Mouse (Mus musculus): ENCODE data around the gene Mknk2. TPM values are rescaled to one million over a fixed set of nuclear protein-coding genes. Genes with fewer than 3 reads are reported as not detected.
"Not testable (repeated sequence)": the region's sequence is repeated elsewhere in the genome, so short reads cannot be mapped to it uniquely, and the experiment has no call there.

Gene Mknk2
- polyA plus RNA-seq, 1 experiment from 2014 or later = 79.5 TPM

DNA sequence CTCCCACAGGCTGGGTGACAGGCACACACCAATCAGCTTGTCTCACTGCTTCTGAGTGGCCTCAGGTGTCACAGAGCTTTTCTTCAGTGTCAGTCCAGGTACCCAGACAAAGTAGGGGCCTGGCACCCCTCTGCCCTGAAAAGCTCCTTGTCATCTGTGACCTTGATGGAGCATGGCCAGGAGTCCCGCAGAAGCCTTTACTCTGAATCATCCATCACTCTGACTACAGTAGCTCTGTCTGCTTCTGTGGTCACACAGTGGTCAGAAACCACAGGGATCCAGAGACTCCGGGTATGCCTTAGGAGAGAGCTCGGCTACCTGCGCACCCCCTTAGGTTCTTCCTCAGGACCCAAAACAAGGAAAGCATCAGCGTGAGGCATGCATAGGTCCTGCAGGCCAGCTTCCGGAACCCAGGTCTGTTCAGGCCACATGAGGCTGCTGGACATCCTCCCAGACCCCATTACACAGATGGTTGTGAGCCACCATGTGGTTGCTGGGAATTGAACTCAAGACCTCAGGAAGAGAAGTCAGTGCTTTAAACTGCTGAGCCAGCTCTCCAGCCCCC lies 24.7 kb downstream of the Mknk2 start:
- H3K9me3 ChIP-seq (ENCODE audit: control insufficient read depth, low read length) = no peaks in the 10 kb centered on the region
- DNase-seq (ENCODE audit: low spot score) (no peak), ATAC-seq (ENCODE audit: insufficient read depth, low FRiP score, low TSS enrichment) (no peak)
- H3K36me3 ChIP-seq (ENCODE audit: control insufficient read depth, insufficient read depth, low read length) = no peaks in the 10 kb centered on the region
- WGBS = 85% methylated on average over 6 of the region's 6 CpGs
- H3K27ac ChIP-seq (ENCODE audit: low read depth, low read length) = no peak overlapping the region
- H3K27me3 ChIP-seq (ENCODE audit: control insufficient read depth, insufficient read depth, low read length) = no peaks in the 10 kb centered on the region
- H3K9ac ChIP-seq (ENCODE audit: low read length) = no peak overlapping the region
- H3K4me3 ChIP-seq (ENCODE audit: low read depth, low read length) = no peak overlapping the region
- H3K4me1 ChIP-seq (ENCODE audit: control insufficient read depth, insufficient read depth, low read length) = peaks cover 11% of the 10 kb centered on the region
- H3K4me2 ChIP-seq (ENCODE audit: low read depth) = no peak overlapping the region

DNA sequence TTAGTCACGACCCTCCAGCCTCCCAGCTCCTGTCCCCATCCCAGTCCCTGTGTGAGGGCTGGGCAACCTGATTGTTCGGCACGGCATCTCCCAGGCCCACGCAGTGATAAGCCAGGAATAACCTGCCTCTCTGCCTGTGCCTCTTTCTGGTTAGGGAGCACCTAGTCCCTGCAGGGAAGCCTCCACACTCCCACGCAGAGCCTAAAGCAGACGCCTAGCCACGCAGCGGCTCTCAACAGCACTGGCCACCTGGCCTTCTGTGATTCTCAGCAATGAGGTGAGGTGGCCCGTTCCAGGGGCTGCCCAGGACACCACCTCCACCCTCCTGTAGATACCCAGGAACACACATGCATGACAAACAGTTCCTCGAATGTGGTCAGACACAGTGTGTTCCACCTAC lies 27.5 kb downstream of the Mknk2 start:
- H3K27ac ChIP-seq (ENCODE audit: low read depth, low read length) = no peak overlapping the region
- H3K27me3 ChIP-seq (ENCODE audit: control insufficient read depth, insufficient read depth, low read length) = no peaks in the 10 kb centered on the region
- H3K4me3 ChIP-seq (ENCODE audit: low read depth, low read length) = no peak overlapping the region
- WGBS = 96% methylated on average over 10 of the region's 10 CpGs
- H3K36me3 ChIP-seq (ENCODE audit: control insufficient read depth, insufficient read depth, low read length) = peaks cover 3% of the 10 kb centered on the region
- no peak overlapping the region for H3K4me2 ChIP-seq (ENCODE audit: low read depth)
- DNase-seq (ENCODE audit: low spot score) (no peak), ATAC-seq (ENCODE audit: insufficient read depth, low FRiP score, low TSS enrichment) (no peak)
- H3K9me3 ChIP-seq (ENCODE audit: control insufficient read depth, low read length) = no peaks in the 10 kb centered on the region
- H3K4me1 ChIP-seq (ENCODE audit: control insufficient read depth, insufficient read depth, low read length) = peaks cover 8% of the 10 kb centered on the region
- no peak overlapping the region for H3K9ac ChIP-seq (ENCODE audit: low read length)

DNA sequence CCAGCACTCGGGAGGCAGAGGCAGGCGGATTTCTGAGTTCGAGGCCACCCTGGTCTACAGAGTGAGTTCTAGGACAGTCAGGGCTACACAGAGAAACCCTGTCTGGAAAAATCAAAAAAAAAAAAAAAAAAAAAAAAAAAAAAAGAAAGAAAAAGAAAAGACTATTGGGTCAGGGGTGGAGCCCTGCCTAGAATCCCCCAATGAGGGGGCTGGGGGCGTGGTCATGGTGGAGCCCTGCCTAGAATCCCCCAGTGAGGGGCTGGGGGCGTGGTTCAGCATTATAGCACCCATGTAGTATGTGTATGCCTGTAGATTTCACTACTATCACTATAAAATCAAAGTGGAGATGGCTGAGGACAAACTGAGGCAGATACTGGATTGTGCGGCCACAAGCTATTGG lies 28.0 kb downstream of the Mknk2 start:
- not testable (repeated sequence) for H3K9ac ChIP-seq (ENCODE audit: low read length); H3K27ac ChIP-seq (ENCODE audit: low read depth, low read length); H3K9me3 ChIP-seq (ENCODE audit: control insufficient read depth, low read length); H3K4me2 ChIP-seq (ENCODE audit: low read depth); DNase-seq (ENCODE audit: low spot score); H3K4me1 ChIP-seq (ENCODE audit: control insufficient read depth, insufficient read depth, low read length); H3K4me3 ChIP-seq (ENCODE audit: low read depth, low read length); H3K36me3 ChIP-seq (ENCODE audit: control insufficient read depth, insufficient read depth, low read length); ATAC-seq (ENCODE audit: insufficient read depth, low FRiP score, low TSS enrichment); H3K27me3 ChIP-seq (ENCODE audit: control insufficient read depth, insufficient read depth, low read length)
- 91% methylated on average over 6 of the region's 6 CpGs for WGBS

DNA sequence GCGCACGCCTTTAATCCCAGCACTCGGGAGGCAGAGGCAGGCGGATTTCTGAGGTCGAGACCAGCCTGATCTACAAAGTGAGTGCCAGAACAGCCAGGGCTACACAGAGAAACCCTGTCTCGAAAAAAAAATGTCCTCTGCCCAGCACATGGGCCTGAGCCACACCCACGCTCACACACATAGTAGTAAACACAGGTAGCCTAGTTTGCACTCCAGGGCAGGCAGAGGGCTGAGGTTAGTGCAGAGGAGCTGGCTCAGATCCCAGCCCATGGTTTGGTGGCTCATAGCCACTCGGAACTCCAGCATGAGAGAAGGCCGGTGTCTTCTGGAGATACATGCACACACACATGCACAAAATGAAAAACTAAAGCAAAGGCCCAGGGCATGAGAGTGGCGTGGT lies 31.0 kb downstream of the Mknk2 start:
- ATAC-seq (ENCODE audit: insufficient read depth, low FRiP score, low TSS enrichment) (no peak), DNase-seq (ENCODE audit: low spot score) (no peak)
- Histone ChIP-seq H3K4me2 (ENCODE audit: low read depth) (no peak overlapping the region), H3K4me1 (ENCODE audit: control insufficient read depth, insufficient read depth, low read length) (0 out of 2 replicates have a peak, but pooled peaks cover 3% of the 10 kb centered on the region), H3K9ac (ENCODE audit: low read length) (no peak overlapping the region), H3K27ac (ENCODE audit: low read depth, low read length) (no peak overlapping the region), H3K4me3 (ENCODE audit: low read depth, low read length) (no peak overlapping the region), H3K9me3 (ENCODE audit: control insufficient read depth, low read length) (no peaks in the 10 kb centered on the region), H3K36me3 (ENCODE audit: control insufficient read depth, insufficient read depth, low read length) (peaks cover 19% of the 10 kb centered on the region), H3K27me3 (ENCODE audit: control insufficient read depth, insufficient read depth, low read length) (no peaks in the 10 kb centered on the region)
- 97% methylated on average over 10 of the region's 10 CpGs for WGBS

DNA sequence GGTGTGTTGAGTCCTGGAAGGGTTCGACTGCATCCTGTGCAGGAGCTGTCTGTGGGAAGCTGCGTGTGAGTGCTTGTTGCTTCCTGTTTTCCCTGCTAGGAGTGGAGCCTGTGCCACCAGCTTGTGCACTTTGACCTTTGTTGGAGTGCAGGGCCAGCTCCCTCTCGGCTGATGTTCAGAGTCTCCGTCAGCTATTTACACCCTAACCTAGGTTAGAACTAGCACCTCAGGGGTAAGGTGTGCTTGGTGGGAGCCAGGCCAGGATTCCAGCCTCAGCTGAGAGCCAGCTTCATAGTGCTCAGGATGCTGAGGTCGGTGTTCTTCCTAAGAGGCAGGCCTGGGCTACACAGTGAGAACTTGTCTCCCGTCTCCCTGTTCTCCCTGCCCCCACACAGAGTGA lies 42.6 kb downstream of the Mknk2 start:
- no peak overlapping the region for H3K9ac ChIP-seq (ENCODE audit: low read length)
- no peak overlapping the region for H3K27ac ChIP-seq (ENCODE audit: low read depth, low read length)
- peaks cover 40% of the 10 kb centered on the region for H3K36me3 ChIP-seq (ENCODE audit: control insufficient read depth, insufficient read depth, low read length)
- DNase-seq (ENCODE audit: low spot score) (no peak), ATAC-seq (ENCODE audit: insufficient read depth, low FRiP score, low TSS enrichment) (no peak)
- 86% methylated on average over 6 of the region's 6 CpGs for WGBS
- H3K4me2 ChIP-seq (ENCODE audit: low read depth) = no peak overlapping the region
- no peak overlapping the region for H3K4me3 ChIP-seq (ENCODE audit: low read depth, low read length)
- H3K27me3 ChIP-seq (ENCODE audit: control insufficient read depth, insufficient read depth, low read length) = no peaks in the 10 kb centered on the region
- H3K9me3 ChIP-seq (ENCODE audit: control insufficient read depth, low read length) = no peaks in the 10 kb centered on the region
- H3K4me1 ChIP-seq (ENCODE audit: control insufficient read depth, insufficient read depth, low read length) = no peaks in the 10 kb centered on the region

DNA sequence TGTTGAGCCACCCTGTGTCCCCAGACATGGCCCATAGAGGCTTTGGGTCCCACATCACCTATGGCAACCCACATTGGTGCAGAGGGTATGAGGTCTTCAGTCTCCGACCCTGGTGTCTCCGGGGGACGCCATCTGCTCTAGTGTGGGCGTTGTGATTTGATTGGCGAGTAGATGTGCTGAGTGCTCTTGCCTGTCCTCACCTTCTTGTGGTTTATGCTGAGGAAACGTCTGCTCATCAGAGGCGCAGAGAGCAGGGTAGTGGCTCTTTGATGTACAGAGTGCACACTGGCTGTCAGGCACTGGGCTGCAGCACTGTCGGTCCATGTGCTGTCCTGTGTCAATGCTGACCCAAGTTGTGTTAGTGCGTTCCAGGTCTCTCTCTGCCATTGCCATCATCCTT lies 49.0 kb downstream of the Mknk2 start:
- Histone ChIP-seq H3K4me1 (ENCODE audit: control insufficient read depth, insufficient read depth, low read length) (peaks cover 10% of the 10 kb centered on the region), H3K4me3 (ENCODE audit: low read depth, low read length) (no peak overlapping the region), H3K4me2 (ENCODE audit: low read depth) (no peak overlapping the region), H3K9ac (ENCODE audit: low read length) (no peak overlapping the region), H3K36me3 (ENCODE audit: control insufficient read depth, insufficient read depth, low read length) (peaks cover 5% of the 10 kb centered on the region; the same call in 1 of the 2 replicates), H3K9me3 (ENCODE audit: control insufficient read depth, low read length) (no peaks in the 10 kb centered on the region), H3K27me3 (ENCODE audit: control insufficient read depth, insufficient read depth, low read length) (no peaks in the 10 kb centered on the region), H3K27ac (ENCODE audit: low read depth, low read length) (no peak overlapping the region)
- WGBS = 87% methylated on average over 9 of the region's 9 CpGs
- DNase-seq (ENCODE audit: low spot score) = no peak
- ATAC-seq (ENCODE audit: insufficient read depth, low FRiP score, low TSS enrichment) = no peak

DNA sequence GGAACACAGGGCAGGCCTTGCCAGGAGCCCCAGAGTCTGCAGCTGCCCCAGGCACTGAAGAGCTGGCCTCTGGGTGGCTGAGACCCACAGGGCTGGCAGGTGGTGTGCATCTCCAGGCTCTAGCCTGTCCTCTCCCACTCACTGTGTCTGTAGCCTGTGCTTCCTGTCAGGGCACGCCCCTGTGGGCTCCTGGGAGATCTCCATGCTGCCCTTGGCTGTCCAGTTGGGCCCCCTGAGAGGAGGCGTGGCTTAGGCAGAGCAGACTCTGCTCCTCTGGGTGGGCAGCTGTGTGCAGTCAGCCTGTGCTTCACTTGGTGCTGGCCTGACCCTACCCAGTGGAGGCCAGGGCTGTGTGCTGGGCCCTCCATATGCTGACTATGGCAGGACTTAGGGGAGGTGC lies 50.2 kb downstream of the Mknk2 start:
- Histone ChIP-seq H3K36me3 (ENCODE audit: control insufficient read depth, insufficient read depth, low read length) (peaks cover 4% of the 10 kb centered on the region; the same call in 1 of the 2 replicates), H3K4me2 (ENCODE audit: low read depth) (no peak overlapping the region), H3K9me3 (ENCODE audit: control insufficient read depth, low read length) (no peaks in the 10 kb centered on the region), H3K4me3 (ENCODE audit: low read depth, low read length) (no peak overlapping the region), H3K27ac (ENCODE audit: low read depth, low read length) (no peak overlapping the region), H3K27me3 (ENCODE audit: control insufficient read depth, insufficient read depth, low read length) (no peaks in the 10 kb centered on the region), H3K9ac (ENCODE audit: low read length) (no peak overlapping the region), H3K4me1 (ENCODE audit: control insufficient read depth, insufficient read depth, low read length) (peaks cover 17% of the 10 kb centered on the region)
- ATAC-seq (ENCODE audit: insufficient read depth, low FRiP score, low TSS enrichment) = no peak
- DNase-seq (ENCODE audit: low spot score) = no peak
- WGBS = 52% methylated on average over 2 of the region's 2 CpGs

DNA sequence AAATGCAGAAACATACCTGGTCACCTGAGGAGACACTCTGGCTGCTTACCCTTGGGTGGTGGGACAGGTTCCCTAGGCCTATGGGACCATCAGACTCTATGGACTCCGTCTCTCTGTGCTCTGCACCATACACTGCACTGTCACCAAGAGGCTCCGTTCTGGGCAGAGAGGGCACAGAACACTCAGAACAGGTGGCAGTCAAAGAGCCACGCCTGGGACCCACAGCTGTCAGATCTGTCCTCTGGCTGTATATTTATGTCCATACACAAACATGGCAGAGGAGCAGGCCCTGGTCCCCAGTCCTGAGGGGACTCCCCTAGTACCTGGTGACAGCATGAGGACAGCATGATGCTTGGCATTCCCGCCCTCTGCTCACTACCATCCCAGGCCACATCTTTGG lies 52.1 kb downstream of the Mknk2 start:
- 93% methylated on average over 4 of the region's 4 CpGs for WGBS

DNA sequence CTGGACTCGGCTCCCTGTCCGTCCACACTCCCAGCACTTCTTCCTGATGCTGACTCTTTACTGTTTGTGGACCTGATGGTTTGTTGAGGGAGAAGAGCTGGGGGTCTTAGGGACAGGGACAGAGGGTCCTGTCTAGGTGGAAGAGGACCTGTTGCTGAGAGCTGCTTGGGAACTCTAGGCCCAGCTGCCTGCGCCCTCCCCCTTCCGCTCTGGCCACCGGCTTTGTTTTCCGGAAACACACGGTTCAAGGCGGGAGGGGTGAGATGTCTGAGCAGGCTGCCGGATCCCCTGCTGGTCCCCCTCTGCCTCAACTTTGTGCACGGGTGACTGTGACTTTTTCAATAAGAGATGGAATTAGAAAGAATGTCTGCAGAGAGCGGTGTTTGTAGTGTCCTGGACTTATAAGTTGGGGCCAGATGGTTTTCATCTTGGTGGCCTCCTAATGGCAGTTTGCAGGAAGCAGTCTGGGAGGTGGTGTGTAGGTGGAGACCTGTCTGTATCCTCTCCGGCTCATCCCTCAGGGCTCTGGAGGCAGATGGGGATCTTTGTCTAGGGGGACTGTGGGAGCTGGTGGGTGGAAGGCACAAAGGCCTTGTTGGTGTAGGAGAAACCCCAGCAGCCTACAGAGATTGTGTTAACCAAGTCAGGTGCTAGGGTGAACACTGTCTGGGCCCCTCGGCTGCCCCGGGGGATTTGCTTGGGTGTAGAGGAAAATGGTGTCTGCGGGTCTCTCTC lies 54.3 kb downstream of the Mknk2 start:
- Histone ChIP-seq H3K9me3 (ENCODE audit: control insufficient read depth, low read length) (no peaks in the 10 kb centered on the region), H3K4me3 (ENCODE audit: low read depth, low read length) (peak overlapping the region; percentile 94), H3K36me3 (ENCODE audit: control insufficient read depth, insufficient read depth, low read length) (no peaks in the 10 kb centered on the region), H3K27me3 (ENCODE audit: control insufficient read depth, insufficient read depth, low read length) (no peaks in the 10 kb centered on the region), H3K4me1 (ENCODE audit: control insufficient read depth, insufficient read depth, low read length) (peaks cover 19% of the 10 kb centered on the region), H3K4me2 (ENCODE audit: low read depth) (peak overlapping the region; percentile 71), H3K9ac (ENCODE audit: low read length) (peak overlapping the region; percentile 82), H3K27ac (ENCODE audit: low read depth, low read length) (0 out of 2 replicates have a peak overlapping the region, but pooled peaks have one; percentile 27)
- DNase-seq (ENCODE audit: low spot score) (peak; percentile 69), ATAC-seq (ENCODE audit: insufficient read depth, low FRiP score, low TSS enrichment) (no peak)
- 14% methylated on average over 15 of the region's 15 CpGs for WGBS

More for the DNA sequence above, 52.1 kb downstream of the Mknk2 start:
- Histone ChIP-seq H3K9me3 (ENCODE audit: control insufficient read depth, low read length) (no peaks in the 10 kb centered on the region), H3K4me3 (ENCODE audit: low read depth, low read length) (no peak overlapping the region), H3K27ac (ENCODE audit: low read depth, low read length) (no peak overlapping the region), H3K4me1 (ENCODE audit: control insufficient read depth, insufficient read depth, low read length) (peaks cover 19% of the 10 kb centered on the region), H3K36me3 (ENCODE audit: control insufficient read depth, insufficient read depth, low read length) (peaks cover 2% of the 10 kb centered on the region; the same call in 1 of the 2 replicates), H3K4me2 (ENCODE audit: low read depth) (no peak overlapping the region), H3K9ac (ENCODE audit: low read length) (no peak overlapping the region), H3K27me3 (ENCODE audit: control insufficient read depth, insufficient read depth, low read length) (no peaks in the 10 kb centered on the region)
- DNase-seq (ENCODE audit: low spot score) (no peak), ATAC-seq (ENCODE audit: insufficient read depth, low FRiP score, low TSS enrichment) (no peak)
